Mouse (Mus musculus) limb, embryonic 12.5 days (tissue): ENCODE measurements around the gene Prpf18. TPM values are rescaled to one million over a fixed set of nuclear protein-coding genes. Genes with fewer than 3 reads are reported as not detected.
A peak's percentile ranks its signal among the peaks of the same experiment; 100 is the strongest.

Experiments
- ATAC-seq: fragments of 200-750 bp; cut with Nextera tagmentation; 2 replicates; pipeline ENCODE4 v1.8.0; 2017; ENCODE audit warnings: low read depth, moderate TSS enrichment; ENCODE audit not compliant: insufficient number of reproducible peaks, insufficient read depth, low FRiP score, low TSS enrichment
- H3K27ac ChIP-seq: fragments of 300-500 bp; sonication (generic); 2 replicates; pipeline ENCODE4 v1.5.1; 2016; ENCODE audit warnings: mild to moderate bottlenecking, moderate library complexity
- H3K27me3 ChIP-seq: fragments of 300-500 bp; sonication (generic); 2 replicates; pipeline ENCODE4 v1.6.1; 2016; ENCODE audit warnings: mild to moderate bottlenecking, moderate library complexity
- H3K36me3 ChIP-seq: fragments of 300-500 bp; sonication (generic); 2 replicates; pipeline ENCODE4 v1.6.1; 2016; ENCODE audit warnings: mild to moderate bottlenecking, moderate library complexity
- H3K4me1 ChIP-seq: fragments of 300-500 bp; sonication (generic); replicated peaks from 2 replicates; pipeline ENCODE4 v1.6.1; 2016
- H3K4me2 ChIP-seq: fragments of 300-500 bp; sonication (generic); 2 replicates; pipeline ENCODE4 v1.6.1; 2016; ENCODE audit warnings: mild to moderate bottlenecking, moderate library complexity
- H3K4me3 ChIP-seq: fragments of 300-500 bp; sonication (generic); replicated peaks from 2 replicates; pipeline ENCODE4 v1.5.1; 2016; ENCODE audit warnings: mild to moderate bottlenecking
- H3K9ac ChIP-seq: fragments of 300-500 bp; sonication (generic); replicated peaks from 2 replicates; pipeline ENCODE4 v1.6.1; 2016; ENCODE audit warnings: mild to moderate bottlenecking, moderate library complexity
- H3K9me3 ChIP-seq: fragments of 300-500 bp; sonication (generic); 2 replicates; pipeline ENCODE4 v1.6.1; 2016; ENCODE audit warnings: mild to moderate bottlenecking, moderate library complexity
- WGBS: fragments of 180-500 bp; shearing (Covaris S2); methylation state at CpG from one replicate; pipeline ENCODE4 v1.1.7; 2016; 5-methylcytosine and 5-hydroxymethylcytosine counted together
- polyA plus RNA-seq: library from polyadenylated mRNA; unstranded; fragments of >200 nt; fragmentation: Nextera tagmentation; extraction: Ambion mirVana; gene quantifications from 2 replicates; pipeline ENCODE4 v1.2.1, GENCODE M21; 2016

The Prpf18 gene
- 42.7 and 44.6 TPM in 2 replicates for polyA plus RNA-seq

- H3K9ac ChIP-seq = peak within 1 kb of the TSS; percentile 88
- H3K27me3 ChIP-seq = no peaks in the 10 kb centered on the region
- 1% methylated on average over 40 of the region's 40 CpGs for WGBS
- peaks cover 16% of the 10 kb centered on the region for H3K4me1 ChIP-seq
- peak within 1 kb of the TSS; percentile 50; the same call in 1 of the 2 replicates for H3K27ac ChIP-seq
- H3K4me3 ChIP-seq = peak within 1 kb of the TSS; percentile 92
- ATAC-seq = peak; percentile 89
- no peaks in the 10 kb centered on the region for H3K9me3 ChIP-seq
- H3K4me2 ChIP-seq = peak within 1 kb of the TSS; percentile 78
- H3K36me3 ChIP-seq = peaks cover 10% of the 10 kb centered on the region
These were observed at the start of gene Prpf18 for GRCm38 (mm10) chr2:4651500-4652285. TSS of gene Prpf18 (minus strand) at chr2:4652113.

GRCm38 (mm10) chr2:4679886-4680285, 28.0 kb upstream of the Prpf18 start:
- ATAC-seq = no peak
- H3K9ac ChIP-seq = no peak overlapping the region
- H3K4me2 ChIP-seq = no peak overlapping the region
- whole genome bisulfite sequencing = 80% methylated on average over 3 of the region's 3 CpGs
- no peak overlapping the region for H3K27ac ChIP-seq
- H3K27me3 ChIP-seq = no peaks in the 10 kb centered on the region
- H3K36me3 ChIP-seq = no peaks in the 10 kb centered on the region
- no peaks in the 10 kb centered on the region for H3K4me1 ChIP-seq
- 0 out of 2 replicates have a peak, but pooled peaks cover 3% of the 10 kb centered on the region for H3K9me3 ChIP-seq
- no peak overlapping the region for H3K4me3 ChIP-seq

GRCm38 (mm10) chr2:4671636-4672035, 19.7 kb upstream of the Prpf18 start:
- no peak for ATAC-seq
- no peak overlapping the region for H3K4me2 ChIP-seq
- H3K36me3 ChIP-seq = no peaks in the 10 kb centered on the region
- H3K27ac ChIP-seq = no peak overlapping the region
- H3K9ac ChIP-seq = no peak overlapping the region
- WGBS = 84% methylated on average over 8 of the region's 8 CpGs
- no peaks in the 10 kb centered on the region for H3K9me3 ChIP-seq
- no peaks in the 10 kb centered on the region for H3K27me3 ChIP-seq
- no peaks in the 10 kb centered on the region for H3K4me1 ChIP-seq
- H3K4me3 ChIP-seq = no peak overlapping the region

- Histone ChIP-seq H3K4me1 (no peaks in the 10 kb centered on the region), H3K9me3 (no peaks in the 10 kb centered on the region), H3K36me3 (no peaks in the 10 kb centered on the region), H3K4me2 (no peak overlapping the region), H3K4me3 (no peak overlapping the region), H3K27me3 (no peaks in the 10 kb centered on the region), H3K27ac (no peak overlapping the region), H3K9ac (no peak overlapping the region)
- no peak for ATAC-seq
- WGBS = 92% methylated on average over 8 of the region's 8 CpGs
These were observed 17.8 kb upstream of the Prpf18 start for GRCm38 (mm10) chr2:4669701-4670100.

- H3K4me1 ChIP-seq = no peaks in the 10 kb centered on the region
- H3K27ac ChIP-seq = no peak overlapping the region
- H3K27me3 ChIP-seq = no peaks in the 10 kb centered on the region
- H3K9me3 ChIP-seq = no peaks in the 10 kb centered on the region
- no peak overlapping the region for H3K9ac ChIP-seq
- 74% methylated on average over 2 of the region's 2 CpGs for WGBS
- H3K4me3 ChIP-seq = no peak overlapping the region
- ATAC-seq = no peak
- H3K4me2 ChIP-seq = no peak overlapping the region
- H3K36me3 ChIP-seq = no peaks in the 10 kb centered on the region
These were observed 16.7 kb upstream of the Prpf18 start for GRCm38 (mm10) chr2:4668626-4669025.

GRCm38 (mm10) chr2:4660677-4661076, 8.8 kb upstream of the Prpf18 start:
- Histone ChIP-seq H3K27ac (no peak overlapping the region), H3K4me2 (no peak overlapping the region), H3K4me1 (no peaks in the 10 kb centered on the region), H3K9ac (no peak overlapping the region), H3K9me3 (no peaks in the 10 kb centered on the region), H3K4me3 (no peak overlapping the region), H3K36me3 (no peaks in the 10 kb centered on the region), H3K27me3 (no peaks in the 10 kb centered on the region)
- 83% methylated on average over 2 of the region's 2 CpGs for WGBS
- ATAC-seq = no peak

- WGBS = 97% methylated on average over 2 of the region's 2 CpGs
- no peak overlapping the region for H3K4me2 ChIP-seq
These were observed 2.3 kb downstream of the Prpf18 start for GRCm38 (mm10) chr2:4649646-4650045.

GRCm38 (mm10) chr2:4648094-4648493, 3.8 kb downstream of the Prpf18 start:
- H3K4me3 ChIP-seq = no peak overlapping the region
- no peak overlapping the region for H3K27ac ChIP-seq
- H3K27me3 ChIP-seq = no peaks in the 10 kb centered on the region
- 94% methylated on average over 4 of the region's 4 CpGs for WGBS
- ATAC-seq = no peak
- H3K36me3 ChIP-seq = peaks cover 40% of the 10 kb centered on the region
- no peak overlapping the region for H3K9ac ChIP-seq
- no peaks in the 10 kb centered on the region for H3K9me3 ChIP-seq
- H3K4me1 ChIP-seq = peaks cover 16% of the 10 kb centered on the region
- no peak overlapping the region for H3K4me2 ChIP-seq

More at GRCm38 (mm10) chr2:4649646-4650045, 2.3 kb downstream of the Prpf18 start:
- Histone ChIP-seq H3K4me3 (no peak overlapping the region), H3K4me1 (peaks cover 16% of the 10 kb centered on the region), H3K9ac (no peak overlapping the region), H3K27ac (no peak overlapping the region), H3K36me3 (peaks cover 27% of the 10 kb centered on the region), H3K9me3 (no peaks in the 10 kb centered on the region), H3K27me3 (no peaks in the 10 kb centered on the region)
- ATAC-seq = no peak

GRCm38 (mm10) chr2:4645066-4645465, 6.8 kb downstream of the Prpf18 start:
- H3K4me2 ChIP-seq = no peak overlapping the region
- H3K9ac ChIP-seq = no peak overlapping the region
- no peaks in the 10 kb centered on the region for H3K9me3 ChIP-seq
- no peak overlapping the region for H3K27ac ChIP-seq
- peaks cover 67% of the 10 kb centered on the region for H3K36me3 ChIP-seq
- H3K27me3 ChIP-seq = no peaks in the 10 kb centered on the region
- no peak overlapping the region for H3K4me3 ChIP-seq
- 78% methylated on average over 4 of the region's 4 CpGs for WGBS
- H3K4me1 ChIP-seq = peaks cover 5% of the 10 kb centered on the region; the same call in 1 of the 2 replicates
- ATAC-seq = no peak

- H3K4me3 ChIP-seq = no peak overlapping the region
- no peaks in the 10 kb centered on the region for H3K9me3 ChIP-seq
- 86% methylated on average over 3 of the region's 3 CpGs for WGBS
- no peaks in the 10 kb centered on the region for H3K27me3 ChIP-seq
- H3K4me2 ChIP-seq = no peak overlapping the region
- ATAC-seq = no peak
- no peaks in the 10 kb centered on the region for H3K4me1 ChIP-seq
- no peak overlapping the region for H3K27ac ChIP-seq
- no peak overlapping the region for H3K9ac ChIP-seq
- H3K36me3 ChIP-seq = peaks cover 93% of the 10 kb centered on the region
These were observed 13.7 kb downstream of the Prpf18 start for GRCm38 (mm10) chr2:4638189-4638588.

GRCm38 (mm10) chr2:4636656-4637055, 15.3 kb downstream of the Prpf18 start:
- ATAC-seq = no peak
- 84% methylated on average over 7 of the region's 7 CpGs for WGBS
- no peak overlapping the region for H3K4me2 ChIP-seq
- H3K27me3 ChIP-seq = no peaks in the 10 kb centered on the region
- no peak overlapping the region for H3K4me3 ChIP-seq
- H3K9me3 ChIP-seq = no peaks in the 10 kb centered on the region
- no peak overlapping the region for H3K27ac ChIP-seq
- H3K4me1 ChIP-seq = no peaks in the 10 kb centered on the region
- H3K36me3 ChIP-seq = peaks cover 92% of the 10 kb centered on the region
- no peak overlapping the region for H3K9ac ChIP-seq

- WGBS = 89% methylated on average over 8 of the region's 8 CpGs
- H3K4me2 ChIP-seq = no peak overlapping the region
- no peaks in the 10 kb centered on the region for H3K4me1 ChIP-seq
- ATAC-seq = no peak
- no peak overlapping the region for H3K27ac ChIP-seq
- H3K27me3 ChIP-seq = no peaks in the 10 kb centered on the region
- no peak overlapping the region for H3K4me3 ChIP-seq
- no peaks in the 10 kb centered on the region for H3K9me3 ChIP-seq
- no peak overlapping the region for H3K9ac ChIP-seq
- H3K36me3 ChIP-seq = peaks cover 87% of the 10 kb centered on the region
These were observed 16.1 kb downstream of the Prpf18 start for GRCm38 (mm10) chr2:4635804-4636203.
